Mouse (Mus musculus) mature B cell (primary cell): ENCODE data around the gene Dennd4a.

Experiments
- in situ Hi-C: fragments of 300-500 bp; cut with MboI; formaldehyde crosslinking; loops from 2 replicates; pipeline ENCODE4 v1.14.3; 2019

Dennd4a gene

DNA sequence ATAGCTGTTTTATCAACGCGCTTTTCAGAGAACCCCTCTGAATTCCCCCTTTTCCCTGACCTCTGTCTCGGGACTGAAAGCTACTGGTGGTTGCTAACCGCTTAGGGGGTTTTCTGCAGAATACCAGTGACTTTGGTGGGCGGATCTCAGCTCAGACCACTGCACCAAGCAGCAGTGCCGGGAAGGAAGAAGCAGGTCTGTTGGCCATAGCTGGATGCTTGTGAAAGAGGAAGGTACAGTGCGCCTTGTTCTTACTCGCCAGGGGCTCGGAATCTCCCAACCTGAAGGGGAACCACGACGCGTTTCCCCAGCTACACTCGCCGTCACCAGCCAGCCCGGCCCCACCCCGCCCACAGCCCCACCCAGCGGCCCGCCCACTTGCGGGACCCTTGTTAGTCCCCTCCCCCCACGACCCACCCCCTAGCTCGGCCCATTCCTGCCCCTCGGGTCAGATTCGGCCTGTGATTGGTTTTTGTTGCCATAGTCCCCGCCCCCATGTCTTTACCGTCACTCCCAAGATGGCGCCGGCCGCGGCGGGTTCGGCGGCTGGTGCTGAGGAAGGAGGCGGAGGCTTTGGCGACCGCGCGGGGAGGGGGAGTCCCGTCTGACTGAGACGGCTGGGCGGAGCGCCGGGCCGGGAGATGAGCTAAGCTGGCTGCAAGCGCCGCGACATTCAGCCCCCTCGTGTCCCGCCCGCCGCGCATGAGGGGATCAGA, at the start of gene Dennd4a:
Gene Dennd4a, plus strand, starts transcription at position 519 of the 716 bp plus-strand sequence.
- in situ Hi-C loops, result no loop called here

DNA sequence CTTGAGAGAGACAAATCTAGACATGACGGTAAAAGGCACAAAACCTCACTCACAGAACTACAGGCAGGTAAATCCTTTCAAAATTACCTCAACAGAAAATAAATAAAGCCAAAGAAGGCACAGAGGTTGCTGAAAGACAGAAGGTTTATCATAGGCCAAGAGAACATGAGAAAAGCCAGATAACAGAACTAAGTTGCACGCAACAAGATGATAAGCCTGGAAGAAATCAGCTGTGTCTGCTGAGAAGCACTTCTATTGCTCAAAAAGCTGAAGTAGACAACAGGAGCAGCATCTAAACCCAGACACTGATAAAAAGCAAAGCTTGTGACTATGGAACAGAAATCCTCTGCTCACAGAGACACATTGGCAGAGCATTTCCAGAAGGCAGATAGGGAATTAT, 46.3 kb upstream of the Dennd4a start:
- in situ Hi-C loops, result no loop called here

DNA sequence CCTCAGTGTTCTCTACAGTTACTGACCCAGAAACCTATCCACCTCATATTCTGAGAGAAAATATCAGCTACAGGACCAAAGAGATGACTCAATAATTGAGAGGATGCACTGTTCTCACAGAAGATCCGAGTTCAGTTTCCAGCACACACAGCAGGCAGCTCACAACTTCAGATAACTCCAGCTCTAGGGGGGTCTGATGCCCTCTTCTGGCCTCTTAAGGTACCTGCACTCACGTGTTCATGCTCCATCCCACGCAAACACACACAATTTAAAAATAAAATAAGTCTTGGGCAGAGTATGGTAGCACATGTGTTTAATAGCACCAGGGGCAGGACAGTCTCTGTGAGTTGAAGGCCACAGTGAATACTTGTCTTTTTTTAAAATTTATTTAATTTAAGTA, 45.0 kb upstream of the Dennd4a start:
- in situ Hi-C loops, result no loop called here

DNA sequence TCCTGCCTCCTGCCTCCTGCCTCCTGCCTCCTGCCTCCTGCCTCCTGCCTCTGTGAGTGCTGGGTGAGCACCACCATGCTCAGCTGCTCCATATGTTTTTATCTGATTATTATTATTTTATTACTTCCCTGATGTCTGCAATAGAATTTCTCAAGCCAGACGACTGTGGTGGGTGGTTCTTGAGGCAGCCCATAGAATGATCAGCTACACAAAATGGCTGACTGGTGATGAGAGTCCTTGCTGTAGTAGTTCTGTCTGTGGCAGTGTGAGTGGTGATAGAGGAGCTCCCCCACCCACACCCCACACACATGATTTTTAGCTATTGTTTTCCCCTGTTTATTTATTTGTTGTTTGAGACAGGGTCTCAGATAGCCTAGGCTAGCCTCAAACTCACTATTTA, 43.3 kb upstream of the Dennd4a start:
- in situ Hi-C loops, result no loop called here

DNA sequence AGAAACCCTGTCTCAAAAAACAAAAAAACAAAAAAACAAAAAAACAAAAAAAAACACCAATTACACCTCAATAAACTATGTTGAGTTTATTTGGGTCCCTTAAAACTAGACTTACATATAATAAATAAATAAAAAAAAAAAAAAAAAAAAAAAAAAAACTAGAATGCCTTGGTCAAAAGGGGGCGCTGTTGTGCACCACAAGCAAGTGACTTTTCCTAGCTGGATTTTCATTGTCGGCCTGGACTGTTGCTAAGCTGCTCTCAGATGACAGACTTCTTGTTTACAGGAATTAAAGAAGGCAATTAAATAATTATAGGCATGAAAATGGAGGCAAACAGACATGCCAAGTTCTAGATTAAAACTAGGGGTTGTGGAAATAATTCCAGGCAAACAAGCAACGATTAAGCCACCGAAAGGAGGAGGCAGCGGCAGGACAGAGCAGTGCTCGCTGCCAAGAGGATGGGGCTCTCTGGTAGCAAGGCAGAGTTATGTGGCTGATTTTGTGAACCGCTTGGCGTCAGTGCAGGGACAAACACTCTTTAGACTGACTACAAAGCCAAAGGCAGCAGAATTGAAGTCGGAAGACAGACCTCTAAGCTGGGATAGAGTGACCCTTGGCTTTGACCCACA, 42.0 kb upstream of the Dennd4a start:
- in situ Hi-C loops, result no loop called here

DNA sequence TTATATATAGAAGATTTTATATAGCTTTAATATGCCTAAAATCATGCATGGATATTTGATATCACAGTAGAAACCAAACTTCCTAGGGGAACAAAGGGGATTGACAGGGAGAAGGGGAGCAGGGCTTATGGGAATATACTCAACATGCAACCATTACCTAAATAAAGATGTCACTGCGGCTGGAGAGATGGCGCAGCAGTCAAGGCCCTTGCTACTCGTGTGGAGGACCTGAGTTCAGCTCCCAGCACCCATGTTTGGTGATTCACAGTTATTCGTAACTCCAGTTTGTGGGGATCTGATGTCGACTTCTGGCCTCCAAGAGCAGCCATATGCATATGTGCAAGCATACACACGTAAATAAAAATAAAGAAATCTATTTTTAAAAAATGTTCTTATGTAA, 41.2 kb upstream of the Dennd4a start:
- in situ Hi-C loops, result no loop called here

DNA sequence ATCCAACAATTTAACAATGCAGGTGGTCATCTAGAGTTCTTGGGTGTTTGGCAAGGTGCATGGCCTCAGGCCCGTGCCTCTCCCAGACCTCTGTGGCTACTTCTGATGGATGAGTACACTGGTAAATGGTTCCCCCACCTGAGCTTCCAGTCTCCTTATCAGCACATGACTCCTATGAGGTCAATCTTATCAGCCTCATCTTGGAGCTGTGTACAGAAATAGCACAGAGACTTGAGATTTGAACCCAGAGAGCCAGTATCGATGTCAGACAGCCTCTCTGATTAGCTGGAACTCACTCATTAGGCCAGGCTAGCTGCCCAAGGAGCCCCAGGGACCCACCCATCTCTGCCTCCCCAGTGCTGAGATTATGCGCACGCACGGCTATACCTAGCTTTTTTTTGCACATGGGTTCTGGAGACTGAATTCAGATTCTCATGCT, 40.7 kb upstream of the Dennd4a start:
- in situ Hi-C loops, result no loop called here

DNA sequence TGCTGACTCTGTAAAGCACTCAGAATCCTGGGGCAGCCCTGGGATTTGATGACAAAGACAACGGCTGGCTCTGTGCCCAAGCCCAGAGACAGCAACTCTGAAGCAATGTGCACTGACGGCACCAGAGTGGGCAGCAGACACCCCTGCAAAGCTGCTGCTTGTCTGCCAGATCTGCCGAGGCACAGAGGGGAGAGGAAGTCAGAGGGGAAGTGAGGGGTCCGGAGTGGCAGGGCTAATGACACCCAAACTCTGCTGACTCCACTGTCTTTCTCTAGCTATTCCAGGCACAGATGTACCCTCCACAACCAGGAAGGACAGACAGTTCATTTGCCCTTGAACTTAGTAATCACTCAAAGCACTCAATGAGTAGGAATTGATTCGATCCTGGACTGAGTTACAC, 39.9 kb upstream of the Dennd4a start:
- in situ Hi-C loops, result no loop called here

DNA sequence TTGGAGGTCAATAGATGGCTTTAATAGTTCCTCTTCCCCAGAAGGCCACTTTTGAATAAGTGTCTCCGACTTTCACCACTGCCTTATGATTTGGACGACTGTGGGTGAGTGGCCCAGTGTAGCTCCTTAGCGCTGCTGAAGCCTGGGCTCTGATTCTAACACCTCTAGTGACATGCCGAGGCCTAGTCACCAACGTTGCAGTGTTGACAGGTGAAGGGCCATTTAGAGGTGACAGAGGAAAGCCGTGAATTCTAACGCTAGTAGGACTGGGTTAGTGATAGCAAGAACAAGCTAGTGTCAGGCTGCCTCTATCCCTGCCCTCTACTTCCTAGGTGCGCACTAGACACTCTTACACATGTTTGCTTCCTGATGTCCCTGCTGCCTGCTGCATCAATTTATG, 37.9 kb upstream of the Dennd4a start:
- in situ Hi-C loops, result no loop called here

DNA sequence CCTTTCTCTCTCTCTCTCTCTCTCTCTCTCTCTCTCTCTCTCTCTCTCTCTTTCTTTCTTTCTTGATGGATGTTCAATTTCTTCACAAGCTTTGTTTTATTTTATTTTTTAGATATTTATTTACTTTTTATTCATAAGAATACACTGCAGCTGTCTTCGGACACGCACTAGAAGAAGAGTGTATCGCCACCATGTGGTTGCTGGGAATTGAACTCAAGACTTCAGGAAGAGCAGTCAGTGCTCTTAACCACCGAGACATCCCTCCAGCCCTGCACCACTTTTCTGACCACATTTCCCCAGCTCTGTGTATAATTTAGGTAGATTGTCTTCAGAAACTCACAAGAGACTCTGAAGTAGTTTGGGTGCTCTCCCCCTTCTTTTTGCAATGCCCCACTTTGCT, 37.2 kb upstream of the Dennd4a start:
- in situ Hi-C loops, result no loop called here

DNA sequence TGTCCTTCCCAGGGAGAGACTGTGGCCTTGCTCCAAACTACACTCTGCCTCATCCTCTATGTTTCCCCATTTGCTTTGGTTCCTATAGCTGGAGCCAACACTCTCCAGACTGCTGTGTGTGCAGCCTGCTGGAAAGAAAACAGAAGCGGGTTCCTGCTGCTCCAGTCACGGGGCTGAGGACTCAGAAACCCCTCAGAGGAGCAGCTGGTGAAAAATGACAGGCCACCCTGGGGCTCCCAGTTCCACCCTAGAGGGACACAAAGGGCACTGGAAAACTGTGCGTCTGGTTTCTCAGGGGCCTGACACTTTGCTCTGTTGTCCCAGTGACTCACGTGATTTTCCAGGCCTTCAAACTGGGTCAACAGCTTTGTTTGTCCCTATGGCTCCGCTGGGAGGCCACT, 36.7 kb upstream of the Dennd4a start:
- in situ Hi-C loops, result no loop called here

DNA sequence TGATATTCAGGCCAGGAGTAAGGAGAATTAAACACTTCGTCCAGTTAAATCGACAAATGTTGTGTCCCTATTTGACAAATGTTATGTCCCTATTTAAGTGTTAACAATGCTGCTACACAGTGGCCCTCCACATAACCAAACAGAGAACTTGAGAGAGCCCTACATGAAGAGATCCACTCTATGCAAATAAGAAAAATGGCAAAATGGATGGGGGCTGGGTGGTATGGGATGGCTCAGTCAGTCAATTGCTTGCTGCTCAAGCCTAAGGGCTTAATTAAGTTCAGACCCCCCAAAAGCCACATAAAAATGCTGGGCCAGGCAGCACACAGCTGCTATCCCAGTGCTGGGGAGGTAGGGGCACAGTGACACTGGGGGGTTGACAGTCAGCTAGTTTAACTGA, 36.3 kb upstream of the Dennd4a start:
- in situ Hi-C loops, result no loop called here

DNA sequence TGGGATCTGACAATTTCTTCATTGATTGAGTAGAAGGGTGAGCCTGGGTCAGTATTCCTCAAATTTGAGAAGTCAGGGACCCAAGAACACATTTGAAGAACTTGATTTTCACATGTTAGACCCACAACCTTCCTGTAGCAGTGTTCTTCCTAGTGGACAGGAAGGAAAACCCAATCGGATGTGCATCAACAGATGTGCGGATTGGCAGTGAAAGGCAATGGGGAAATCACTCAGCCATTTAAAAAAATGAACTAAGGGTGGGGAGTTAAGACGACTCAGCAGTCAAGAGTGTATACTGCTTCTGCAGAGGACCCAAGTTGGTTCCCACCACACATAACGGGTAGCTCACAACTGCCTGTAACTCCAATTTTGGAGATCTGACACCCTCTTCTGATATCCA, 35.6 kb upstream of the Dennd4a start:
- in situ Hi-C loops, result no loop called here

DNA sequence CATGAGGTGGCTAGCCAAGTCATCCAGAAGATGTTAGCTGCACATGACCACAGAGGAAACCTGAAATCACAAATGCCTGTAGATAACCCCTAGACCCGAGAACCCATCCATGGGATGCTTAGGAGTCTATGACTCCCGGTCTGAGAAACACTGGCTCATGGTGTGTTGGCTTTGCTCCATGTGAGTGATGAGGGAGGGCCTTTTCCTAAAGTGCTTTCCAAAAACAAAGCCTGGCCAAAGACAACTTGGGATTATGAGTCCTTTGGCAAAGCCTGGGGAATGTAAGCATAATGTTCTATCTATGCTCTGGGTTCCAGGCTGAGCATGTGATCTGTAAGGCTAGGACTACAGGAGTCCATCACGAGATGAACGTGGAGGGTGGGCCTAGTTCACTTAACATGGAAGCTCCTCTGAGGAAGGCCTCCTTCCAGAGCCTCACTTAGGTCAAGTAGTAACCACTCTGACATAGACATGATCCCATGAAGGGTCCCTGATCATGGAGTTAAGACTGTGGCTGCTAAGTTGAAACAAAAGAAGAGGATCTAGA, 33.6 kb upstream of the Dennd4a start:
- in situ Hi-C loops, result no loop called here

DNA sequence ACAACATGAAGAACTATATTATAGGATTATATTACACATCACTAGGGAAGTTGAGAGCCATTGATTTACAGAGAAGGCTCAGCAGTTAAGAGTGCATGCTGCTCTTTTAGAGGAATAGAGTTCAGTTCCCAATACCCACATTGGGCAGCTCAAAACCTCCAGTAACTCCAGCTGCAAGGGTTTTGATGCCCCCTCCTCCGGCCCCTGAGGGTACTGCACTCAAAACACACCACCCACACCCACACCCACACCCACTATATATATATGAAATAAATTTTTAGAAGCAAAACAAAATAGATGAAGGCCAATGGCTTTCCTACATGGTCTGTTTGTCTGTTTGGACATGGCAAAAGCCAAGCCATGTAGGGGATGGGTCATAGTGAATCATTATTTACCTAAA, 33.0 kb upstream of the Dennd4a start:
- in situ Hi-C loops, result no loop called here

DNA sequence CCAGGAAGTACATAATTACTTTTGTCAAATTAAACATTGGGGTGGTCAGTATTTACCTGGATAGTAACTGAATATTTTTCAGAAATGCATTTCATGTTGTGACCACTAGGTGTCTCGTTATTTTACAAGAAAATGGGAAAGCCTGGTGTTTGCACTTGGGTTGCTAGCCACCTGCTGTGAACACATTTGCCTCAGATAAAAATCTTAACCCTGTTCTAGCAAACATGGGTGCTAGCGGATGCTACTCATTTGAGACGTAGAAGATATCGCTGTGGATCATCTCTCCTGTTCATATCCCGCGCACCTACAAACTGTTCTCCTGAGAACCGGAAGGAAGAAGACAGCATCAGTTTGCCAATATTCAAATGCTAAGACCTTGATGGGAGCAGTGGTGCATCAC, 31.5 kb upstream of the Dennd4a start:
- in situ Hi-C loops, result loop anchor here (5.0 kb wide), 1 partner anchor 63 kb away; no protein-coding TSS in a partner anchor

DNA sequence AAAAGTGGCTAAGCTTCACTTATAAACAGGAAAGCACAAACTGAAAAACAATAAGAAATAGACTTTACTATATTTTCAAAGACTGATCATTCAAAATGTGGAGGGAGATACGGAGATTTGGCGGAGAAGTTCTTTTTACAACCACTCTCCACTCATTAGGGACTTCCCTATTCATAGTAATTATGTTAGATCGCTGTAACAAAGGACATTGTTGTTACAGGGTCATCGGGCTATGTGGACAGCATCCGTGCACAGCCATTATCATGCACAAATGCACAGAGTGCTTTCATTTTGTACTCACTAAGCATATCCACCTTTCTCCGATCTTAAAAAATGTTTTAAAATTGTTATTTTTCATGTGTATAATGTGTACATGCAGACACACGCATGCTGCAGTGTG, 27.6 kb upstream of the Dennd4a start:
- in situ Hi-C loops, result loop anchor here (5.0 kb wide), 1 partner anchor 59 kb away; no protein-coding TSS in a partner anchor

DNA sequence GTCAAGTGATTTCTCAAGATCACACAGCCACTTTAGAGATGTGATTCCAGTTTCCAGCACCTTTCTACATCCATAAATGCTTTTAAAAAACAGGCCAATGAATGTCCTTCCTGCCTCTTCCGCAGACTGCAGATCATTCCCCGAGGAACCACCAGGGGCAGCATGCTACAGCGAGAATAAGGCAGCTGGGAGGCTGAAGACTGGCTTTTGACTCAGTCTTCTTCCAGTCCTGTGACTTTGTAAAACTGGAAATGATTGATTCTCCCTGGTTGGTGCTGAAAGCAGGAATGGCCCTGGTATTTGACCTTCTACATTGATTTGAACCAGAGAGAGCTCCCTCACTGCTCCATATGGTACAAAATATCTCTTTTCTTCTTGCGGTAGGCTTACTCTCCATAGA, 26.3 kb upstream of the Dennd4a start:
- in situ Hi-C loops, result loop anchor here (5.0 kb wide), 1 partner anchor 57 kb away; no protein-coding TSS in a partner anchor

DNA sequence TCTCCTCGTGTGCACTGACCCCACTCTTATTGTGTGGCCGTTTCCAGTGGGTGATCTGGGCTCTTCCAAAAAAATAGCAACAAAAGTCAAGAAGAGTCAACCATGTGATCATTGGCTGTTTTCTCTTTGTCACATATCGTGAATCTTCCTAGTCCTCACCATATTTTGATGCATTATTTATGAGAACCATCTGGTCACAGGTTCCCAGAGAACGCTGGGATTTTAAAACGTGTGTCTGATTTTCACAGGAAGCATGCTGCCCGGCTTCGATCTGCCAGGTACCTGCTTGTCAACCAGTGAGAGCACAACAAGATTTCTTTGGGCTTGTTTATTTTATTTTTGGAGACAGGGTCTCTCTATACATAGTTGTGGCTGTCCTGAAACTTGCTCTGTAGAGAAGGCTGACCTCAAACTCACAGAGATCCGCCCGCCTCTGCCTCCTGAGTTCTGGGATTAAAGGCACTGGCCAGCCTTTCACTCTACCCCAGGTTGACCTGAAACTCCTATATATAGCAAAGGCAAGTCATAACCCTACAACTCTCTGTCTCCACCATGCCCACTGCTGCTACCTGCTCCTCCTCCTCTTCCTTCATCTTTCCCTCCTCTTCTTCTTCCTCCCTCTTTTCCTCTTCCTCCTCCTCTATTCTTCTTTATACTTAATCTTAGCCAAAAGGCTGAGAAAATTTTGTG, 24.8 kb upstream of the Dennd4a start:
- in situ Hi-C loops, result no loop called here

DNA sequence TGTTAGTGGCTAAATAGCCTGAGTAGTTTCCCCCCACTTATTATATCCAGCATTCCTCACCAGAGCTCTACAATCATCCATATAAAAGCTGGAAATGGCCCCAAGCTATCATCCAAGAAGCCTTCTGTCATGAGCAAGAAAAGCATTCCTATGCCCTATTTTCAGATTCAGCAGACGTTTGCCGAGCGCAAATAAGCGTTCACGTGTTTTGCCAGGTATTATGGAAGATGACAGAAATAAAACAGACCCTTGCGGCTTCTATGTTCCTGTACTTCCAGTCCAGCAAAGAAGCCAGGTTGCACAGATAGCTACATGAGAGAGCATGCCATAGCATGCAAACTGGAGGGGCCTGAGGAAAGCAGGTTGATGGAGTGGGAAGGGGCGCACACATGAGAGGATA, 23.1 kb upstream of the Dennd4a start:
- in situ Hi-C loops, result no loop called here

DNA sequence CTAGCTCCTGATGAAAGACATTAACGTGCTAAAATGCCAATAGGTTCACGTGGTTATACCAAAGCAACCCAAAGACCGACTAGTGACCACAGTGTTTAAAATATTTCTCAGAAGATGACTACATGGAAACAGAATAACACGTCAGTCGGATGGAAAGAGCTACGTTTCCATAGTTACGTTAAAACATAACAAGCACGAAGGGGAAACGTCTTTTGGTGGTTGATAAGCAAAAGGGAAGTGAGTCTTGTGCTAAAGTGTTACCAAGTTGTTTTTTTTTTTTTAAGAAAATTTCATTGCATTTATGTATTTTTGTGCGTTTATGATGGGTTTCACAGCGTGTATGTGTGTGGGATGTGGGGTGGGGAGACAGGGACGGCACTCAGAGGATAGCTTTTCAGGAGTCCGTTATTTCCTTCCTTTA, 21.8 kb upstream of the Dennd4a start:
- in situ Hi-C loops, result no loop called here

DNA sequence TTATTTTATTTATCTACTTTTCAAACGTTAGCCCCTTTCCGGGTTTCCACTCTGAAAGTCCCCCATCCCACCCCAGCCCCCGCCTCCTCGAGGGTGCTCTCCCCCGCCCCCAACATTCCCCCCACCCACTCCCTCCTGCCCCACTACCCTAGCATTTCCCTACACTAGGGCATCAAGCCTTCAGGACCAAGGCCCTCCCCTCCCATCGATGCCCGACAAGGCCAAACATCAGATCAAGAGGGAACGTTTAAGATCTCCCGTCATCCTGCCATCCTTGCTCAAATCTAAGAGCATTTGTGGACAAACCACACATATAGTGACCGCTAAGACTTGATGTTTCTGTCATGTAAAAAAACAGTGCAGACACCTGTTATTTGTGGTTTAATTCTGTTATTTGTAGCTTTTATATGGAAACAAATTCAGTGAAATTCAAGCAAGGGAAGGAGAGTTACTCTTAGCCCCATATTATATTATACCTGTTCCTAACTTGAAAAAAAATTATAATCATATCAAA, 21.2 kb upstream of the Dennd4a start:
- in situ Hi-C loops, result no loop called here
